Mouse (Mus musculus) lung, postnatal 0 days (tissue): ENCODE measurements around the gene Mta3.

Source experiments
- CTCF ChIP-seq: IDR thresholded peaks from 2 replicates; pipeline ENCODE4 v1.5.1; 2016; ENCODE audit warnings: antibody characterized with exemption, mild to moderate bottlenecking
- EP300 ChIP-seq: IDR thresholded peaks from 2 replicates; pipeline ENCODE4 v1.6.1; 2016; ENCODE audit warnings: antibody characterized with exemption, mild to moderate bottlenecking, control low read depth

DNA sequence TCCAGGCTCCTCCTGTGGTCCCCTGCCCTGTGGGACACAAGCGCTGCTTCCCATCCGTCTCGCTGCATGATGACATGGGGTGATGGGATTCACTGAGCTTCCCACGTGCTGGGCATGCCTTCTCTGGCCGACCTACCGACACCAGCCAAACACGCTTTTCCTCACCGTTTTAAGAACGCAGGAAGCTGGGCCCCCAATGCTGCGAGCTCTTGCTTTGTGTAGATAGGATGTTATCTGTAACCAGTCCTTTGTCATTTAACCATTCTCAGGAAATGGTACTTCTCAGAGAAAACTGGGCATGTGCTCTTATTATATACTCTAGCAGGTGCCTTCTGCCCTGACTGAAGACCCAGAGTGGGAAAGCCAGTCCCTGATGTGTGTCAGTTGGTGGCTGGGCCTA, 62.3 kb downstream of the Mta3 start:
- no peak for TF ChIP-seq CTCF
- no peak for TF ChIP-seq EP300
